Mouse (Mus musculus) T-helper 17 cell (primary cell): ENCODE measurements around the gene Pitpnc1.

Experiments
- in situ Hi-C, 2 experiments: fragments of 300-600 bp; cut with MboI, MseI; formaldehyde crosslinking; loops; 1 replicate in 1 of 2; 2 replicates in 1 of 2; pipeline ENCODE4 v1.15.1; 2025; ENCODE audit warnings: high pct_unique_total_duplicates in 2 of 2

Pitpnc1 gene

GRCm38 (mm10) chr11:107445683-107446082, 24.8 kb downstream of the Pitpnc1 start:
- in situ Hi-C loops, result loop anchor here (5.0 to 25.0 kb wide), 2 partner anchors 1103 to 1917 kb away; partner anchors contain the start of gene Gna13 (in 1 of the 2)

GRCm38 (mm10) chr11:107443121-107444095, 27.1 kb downstream of the Pitpnc1 start:
- in situ Hi-C loops, result loop anchor here in 1 of 2 experiments (25.0 kb wide), 1 partner anchor 1919 kb away; the partner anchor contains the start of gene Gna13

- in situ Hi-C loops, result loop anchor here in 1 of 2 experiments (25.0 kb wide), 1 partner anchor 1921 kb away; the partner anchor contains the start of gene Gna13
These were observed 29.4 kb downstream of the Pitpnc1 start for GRCm38 (mm10) chr11:107441050-107441449.

- in situ Hi-C loops, result loop anchor here (5.0 to 25.0 kb wide), 3 partner anchors 41 to 1924 kb away; partner anchors contain the start of gene Gna13 (in 1 of the 2)
These were observed 32.4 kb downstream of the Pitpnc1 start for GRCm38 (mm10) chr11:107438140-107438539.

GRCm38 (mm10) chr11:107437723-107438122, 32.8 kb downstream of the Pitpnc1 start:
- in situ Hi-C loops, result loop anchor here (5.0 to 25.0 kb wide), 3 partner anchors 40 to 1925 kb away; partner anchors contain the start of gene Gna13 (in 1 of the 2)

- in situ Hi-C loops, result loop anchor here (5.0 to 25.0 kb wide), 3 partner anchors 39 to 1926 kb away; partner anchors contain the start of gene Gna13 (in 1 of the 2)
These were observed 34.6 kb downstream of the Pitpnc1 start for GRCm38 (mm10) chr11:107435776-107436449.

- in situ Hi-C loops, result loop anchor here (10.0 to 25.0 kb wide), 2 partner anchors 823 to 1931 kb away; partner anchors contain the start of gene Gna13 (in 1 of the 2)
These were observed 39.1 kb downstream of the Pitpnc1 start for GRCm38 (mm10) chr11:107431197-107431965.

GRCm38 (mm10) chr11:107428011-107428410, 42.5 kb downstream of the Pitpnc1 start:
- in situ Hi-C loops, result loop anchor here in 1 of 2 experiments (5.0 to 25.0 kb wide), 2 partner anchors 39 to 1934 kb away; partner anchors contain the start of gene Gna13

GRCm38 (mm10) chr11:107424176-107424575, 46.3 kb downstream of the Pitpnc1 start:
- in situ Hi-C loops, result no loop called here

GRCm38 (mm10) chr11:107422356-107422754, 48.1 kb downstream of the Pitpnc1 start:
- in situ Hi-C loops, result no loop called here

- in situ Hi-C loops, result no loop called here
These were observed 48.6 kb downstream of the Pitpnc1 start for GRCm38 (mm10) chr11:107421751-107422355.

- in situ Hi-C loops, result no loop called here
These were observed 50.6 kb downstream of the Pitpnc1 start for GRCm38 (mm10) chr11:107419925-107420324.

- in situ Hi-C loops, result no loop called here
These were observed 53.4 kb downstream of the Pitpnc1 start for GRCm38 (mm10) chr11:107417041-107417583.

- in situ Hi-C loops, result no loop called here
These were observed 54.0 kb downstream of the Pitpnc1 start for GRCm38 (mm10) chr11:107416561-107416926.

GRCm38 (mm10) chr11:107415901-107416560, 54.5 kb downstream of the Pitpnc1 start:
- in situ Hi-C loops, result no loop called here

GRCm38 (mm10) chr11:107414996-107415747, 55.3 kb downstream of the Pitpnc1 start:
- in situ Hi-C loops, result no loop called here

- in situ Hi-C loops, result no loop called here
These were observed 57.2 kb downstream of the Pitpnc1 start for GRCm38 (mm10) chr11:107413251-107413655.

GRCm38 (mm10) chr11:107412128-107412527, 58.4 kb downstream of the Pitpnc1 start:
- in situ Hi-C loops, result no loop called here

- in situ Hi-C loops, result no loop called here
These were observed 58.9 kb downstream of the Pitpnc1 start for GRCm38 (mm10) chr11:107411576-107411975.
